Mouse (Mus musculus): Measurements from ENCODE around the gene Gsta4.

The Gsta4 gene

GRCm38 (mm10) chr9:78182474-78182873 is at the start of gene Gsta4:
Gsta4 (plus strand) TSS chr9:78182774.
- WGBS: 96% methylated on average over 4 of the region's 7 CpGs

DNA sequence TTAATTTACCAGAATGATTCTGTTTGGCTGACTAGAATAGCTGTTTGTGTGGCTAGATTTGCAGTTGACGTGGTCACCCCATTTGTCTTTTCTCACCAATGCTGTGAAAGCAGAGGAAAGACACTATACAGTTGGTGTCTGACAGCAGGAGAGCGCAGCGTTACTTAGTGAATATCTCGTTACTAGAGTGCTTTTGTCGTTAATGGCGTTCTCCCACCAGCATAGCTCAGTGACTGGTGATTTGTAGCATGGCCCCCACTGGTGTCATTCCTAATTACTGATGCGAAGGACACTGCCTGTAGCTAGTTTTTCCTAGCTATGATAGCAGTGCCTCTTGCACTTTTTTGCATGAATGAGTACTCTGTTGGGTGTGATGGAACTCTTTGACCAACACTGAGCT is 46.9 kb upstream of the Gsta4 start:
- WGBS: 67% methylated on average over 7 of the region's 7 CpGs

DNA sequence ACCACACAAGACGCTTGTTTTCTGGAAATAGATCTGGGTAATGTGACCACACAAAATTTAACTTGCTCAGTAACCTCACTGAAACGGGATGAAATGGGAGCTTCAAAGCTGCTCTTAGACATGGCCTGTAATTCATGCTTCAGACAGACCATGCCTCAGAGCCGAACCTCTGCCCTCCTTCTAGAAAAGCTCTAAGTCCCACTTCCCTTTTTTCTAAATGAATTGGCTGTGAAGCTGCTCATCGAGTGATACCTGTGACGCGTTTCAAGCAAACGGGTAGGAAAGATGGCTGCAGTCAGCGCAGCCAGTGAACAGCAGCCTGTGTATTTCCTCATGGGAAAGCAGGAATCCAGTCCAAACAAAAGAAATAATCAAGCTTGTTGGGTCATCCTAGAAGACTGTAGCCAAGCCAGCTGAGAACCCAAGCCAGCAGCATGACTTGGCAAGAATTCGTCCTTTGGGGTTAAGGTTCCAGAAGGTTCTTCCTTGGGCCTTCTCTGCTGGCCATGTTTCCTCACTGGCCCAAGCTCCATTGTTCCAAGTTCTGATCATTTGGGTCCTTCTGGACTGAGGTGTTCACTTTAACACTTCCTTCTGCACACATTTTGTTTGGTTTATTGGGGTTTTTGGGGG is 44.4 kb upstream of the Gsta4 start:
- 68% methylated on average over 9 of the region's 9 CpGs for WGBS

- WGBS: 85% methylated on average over 4 of the region's 4 CpGs
These were observed 43.1 kb upstream of the Gsta4 start for GRCm38 (mm10) chr9:78139463-78139862.

- WGBS: 40% methylated on average over 4 of the region's 4 CpGs
These were observed 36.5 kb upstream of the Gsta4 start for GRCm38 (mm10) chr9:78146099-78146498.

GRCm38 (mm10) chr9:78146627-78147026 is 35.9 kb upstream of the Gsta4 start:
- WGBS: 49% methylated on average over 6 of the region's 6 CpGs

- 82% methylated on average over 6 of the region's 6 CpGs for WGBS
These were observed 34.4 kb upstream of the Gsta4 start for GRCm38 (mm10) chr9:78148149-78148548.

- WGBS: 78% methylated on average over 2 of the region's 2 CpGs
These were observed 32.8 kb upstream of the Gsta4 start for GRCm38 (mm10) chr9:78149770-78150169.

DNA sequence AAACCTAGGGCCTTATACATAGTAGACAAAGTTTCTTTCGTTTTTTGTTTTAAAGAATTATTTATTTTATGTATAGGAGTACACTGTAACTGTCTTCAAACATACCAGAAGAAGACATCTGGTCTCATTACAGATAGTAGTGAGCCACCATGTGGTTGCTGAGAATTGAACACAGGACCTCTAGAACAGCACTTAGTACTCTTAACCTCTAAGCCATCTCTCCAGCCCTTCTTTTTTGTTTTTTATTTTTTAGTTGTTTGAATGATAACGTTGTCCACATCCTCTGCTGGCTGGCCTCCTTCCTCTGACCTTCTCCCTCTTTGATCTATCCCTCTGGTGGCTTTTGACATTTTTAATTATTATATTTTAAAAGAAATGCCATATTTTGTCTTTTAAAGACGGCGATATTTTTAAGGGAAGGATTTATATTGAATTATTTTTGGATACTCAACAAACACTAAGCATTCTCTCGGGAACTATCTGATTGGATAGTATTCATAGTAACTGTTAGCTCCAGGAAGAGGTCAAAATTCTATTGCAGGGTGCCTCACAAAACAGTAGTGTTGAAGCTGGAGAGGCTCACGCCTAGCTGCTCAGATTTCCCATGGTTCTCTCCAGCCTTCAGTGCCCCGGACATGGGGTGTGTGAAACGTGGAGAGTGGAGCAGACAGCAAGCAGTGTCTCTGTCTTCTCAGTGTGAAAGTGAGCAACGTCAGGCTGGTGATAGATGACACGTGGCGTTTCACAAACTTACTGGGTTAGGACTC is 28.2 kb upstream of the Gsta4 start:
- WGBS: 77% methylated on average over 11 of the region's 11 CpGs

GRCm38 (mm10) chr9:78157221-78157620 is 25.4 kb upstream of the Gsta4 start:
- WGBS: 73% methylated on average over 1 of the region's 1 CpGs

GRCm38 (mm10) chr9:78163291-78163690 is 19.3 kb upstream of the Gsta4 start:
- WGBS: 86% methylated on average over 10 of the region's 10 CpGs

DNA sequence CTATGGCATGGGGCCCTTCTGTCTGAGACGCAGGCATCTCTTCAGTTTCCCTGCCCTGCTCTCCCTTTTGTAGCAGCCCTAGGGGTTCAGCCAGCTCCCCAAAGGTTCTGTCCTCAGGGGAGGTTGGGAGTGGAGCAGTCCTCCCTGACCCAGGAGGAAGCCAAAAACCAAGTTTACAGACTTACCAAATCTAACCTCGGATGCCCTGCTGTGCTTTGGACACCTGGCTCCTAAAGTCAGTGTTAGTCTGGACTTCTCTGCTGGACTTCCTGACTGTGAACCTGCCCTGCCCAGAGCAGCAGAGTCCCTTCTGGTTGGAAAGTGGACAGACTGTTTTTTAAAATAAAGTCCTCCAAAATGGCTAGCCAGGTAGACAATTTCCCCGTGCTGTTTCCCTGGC is 17.8 kb upstream of the Gsta4 start:
- 87% methylated on average over 3 of the region's 3 CpGs for WGBS

- WGBS: 88% methylated on average over 6 of the region's 6 CpGs
These were observed 17.1 kb upstream of the Gsta4 start for GRCm38 (mm10) chr9:78165454-78165853.

GRCm38 (mm10) chr9:78166694-78167452 is 15.7 kb upstream of the Gsta4 start:
- WGBS: 84% methylated on average over 19 of the region's 19 CpGs

GRCm38 (mm10) chr9:78167453-78167969 is 15.1 kb upstream of the Gsta4 start:
- WGBS: 86% methylated on average over 19 of the region's 19 CpGs

- WGBS: 85% methylated on average over 6 of the region's 6 CpGs
These were observed 13.7 kb upstream of the Gsta4 start for GRCm38 (mm10) chr9:78168864-78169263.

DNA sequence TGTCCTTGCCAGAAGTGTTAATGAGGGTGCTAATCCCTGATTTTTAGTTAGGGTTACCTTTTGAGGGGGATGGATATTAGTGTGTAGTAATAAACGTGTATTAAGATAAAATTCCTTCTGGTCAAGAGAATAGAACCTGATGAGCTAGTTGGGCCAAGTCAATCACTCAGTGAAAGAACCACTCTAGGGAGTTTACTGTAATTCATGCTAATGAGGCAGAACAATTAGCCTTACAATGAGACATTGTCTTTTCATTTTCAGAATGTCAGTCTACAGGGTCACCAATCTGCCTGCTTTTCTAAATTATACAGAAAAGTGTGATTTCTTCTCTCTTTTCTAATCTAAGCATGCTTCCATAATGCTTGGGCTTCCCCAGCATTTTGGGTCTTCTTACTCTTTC is 8.6 kb upstream of the Gsta4 start:
- 44% methylated on average over 1 of the region's 1 CpGs for WGBS

DNA sequence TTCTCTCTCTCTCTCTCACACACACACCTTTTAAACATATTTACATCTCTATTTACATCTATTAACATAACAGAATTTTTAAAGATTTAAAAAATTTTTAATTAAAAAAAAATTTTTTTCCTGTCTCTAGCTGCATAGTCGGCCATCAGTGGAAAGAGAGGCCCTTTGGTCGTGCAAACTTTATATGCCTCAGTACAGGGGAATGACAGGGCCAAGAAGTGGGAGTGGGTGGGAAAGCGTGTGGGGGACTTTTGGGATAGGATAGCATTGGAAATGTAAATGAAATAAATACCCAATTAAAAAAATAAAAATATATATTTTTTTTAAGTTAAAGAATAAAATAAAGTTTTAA is 7.7 kb upstream of the Gsta4 start:
- WGBS: 15% methylated on average over 3 of the region's 3 CpGs

DNA sequence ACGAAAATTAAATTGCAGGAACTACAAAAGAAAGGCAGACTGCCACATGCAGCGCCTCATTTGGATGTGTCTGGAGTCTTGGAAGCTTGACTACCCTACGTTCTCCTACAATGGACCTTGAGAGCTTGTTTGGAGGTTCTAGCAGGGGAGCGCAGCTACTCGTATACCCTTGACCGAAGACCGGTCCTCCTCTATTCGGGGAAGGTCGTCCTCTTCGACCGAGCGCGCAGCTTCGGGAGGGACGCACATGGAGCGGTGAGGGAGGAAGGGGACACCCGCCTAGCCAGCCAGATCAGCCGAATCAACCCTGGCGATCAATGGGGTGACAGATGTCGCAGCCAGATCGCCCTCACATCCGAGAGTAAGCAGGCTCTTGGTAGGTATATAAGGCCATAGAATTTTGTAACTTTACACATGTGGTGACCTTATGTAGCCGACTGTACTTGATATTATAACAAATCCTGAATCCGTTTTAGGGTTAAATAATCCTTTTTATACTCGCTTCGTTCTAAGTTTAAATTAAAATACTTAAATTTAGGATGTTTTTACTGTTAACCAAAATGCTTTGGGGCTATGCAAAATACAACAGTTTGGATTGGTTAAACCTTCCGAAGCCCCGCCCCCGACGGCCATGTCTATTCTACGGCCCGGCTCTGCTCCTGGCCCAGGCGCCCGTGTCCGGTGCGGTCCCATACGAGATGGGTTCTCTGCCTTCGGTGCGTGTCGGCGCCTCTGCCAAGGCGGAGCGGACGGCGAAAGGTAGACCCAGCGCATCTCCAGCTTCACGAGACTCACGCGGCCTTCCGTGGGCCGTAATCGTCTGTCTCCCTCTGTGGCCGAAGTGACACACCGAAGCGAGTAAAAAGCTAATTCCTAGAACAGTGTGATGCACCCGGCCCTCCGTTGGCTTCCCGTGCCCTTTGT is 7.0 kb upstream of the Gsta4 start:
- under 1% methylated on average over 55 of the region's 58 CpGs for WGBS

GRCm38 (mm10) chr9:78176201-78176727 is 6.3 kb upstream of the Gsta4 start:
- WGBS: under 1% methylated on average over 22 of the region's 22 CpGs

DNA sequence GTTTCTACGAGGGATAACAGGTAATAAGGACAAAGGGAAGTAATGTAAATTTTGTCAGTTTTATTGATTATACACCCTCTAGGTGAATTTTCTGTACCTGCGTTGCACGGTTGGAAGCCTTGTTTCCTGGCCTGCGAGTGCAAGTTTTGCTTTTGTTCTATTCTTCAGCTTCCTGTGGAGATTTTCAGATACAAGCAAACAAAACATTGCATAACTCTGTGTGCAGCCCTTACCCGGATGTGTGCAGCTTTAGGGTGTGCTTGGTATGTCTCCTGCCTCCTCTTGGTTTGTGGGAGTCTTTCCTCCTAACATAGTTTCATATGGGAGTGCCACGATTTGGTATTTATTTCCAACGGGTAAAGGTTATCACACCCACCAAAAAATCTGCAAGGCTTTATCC is 5.7 kb upstream of the Gsta4 start:
- WGBS: 11% methylated on average over 7 of the region's 7 CpGs
